Mouse (Mus musculus): Measurements from ENCODE around the gene B4galnt4. TPM values are rescaled to one million over a fixed set of nuclear protein-coding genes. Genes with fewer than 3 reads are reported as not detected.

B4galnt4 gene
- total RNA-seq, 2 experiments from 2014 or later, result 0.08 TPM; not detected in 1

DNA sequence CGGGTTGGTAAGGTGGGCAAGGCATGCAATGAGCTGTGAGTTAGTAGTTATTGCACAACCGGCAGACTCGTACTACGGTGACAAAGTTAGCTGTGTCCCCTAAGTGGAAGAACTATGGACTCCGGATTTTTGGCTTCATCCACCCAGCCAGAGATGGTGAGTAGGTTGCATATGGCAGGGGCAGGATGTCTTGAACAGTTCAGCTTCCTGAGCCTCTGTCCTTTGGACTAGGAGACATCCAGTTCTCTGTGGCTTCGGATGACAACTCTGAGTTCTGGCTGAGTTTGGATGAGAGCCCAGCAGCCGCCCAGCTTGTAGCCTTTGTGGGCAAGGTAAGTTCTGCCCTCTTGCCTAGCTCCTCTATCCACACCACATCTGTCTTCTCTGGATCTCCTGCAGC is 3.7 kb downstream of the B4galnt4 start:
- DNase-seq (ENCODE audit: low spot score), result no peak
- intact Hi-C loops (cut with DNase I), result no loop called here

GRCm38 (mm10) chr7:141068351-141068750 is 7.4 kb downstream of the B4galnt4 start:
- intact Hi-C loops (cut with DNase I), result no loop called here
- no peak for DNase-seq (ENCODE audit: low spot score)

DNA sequence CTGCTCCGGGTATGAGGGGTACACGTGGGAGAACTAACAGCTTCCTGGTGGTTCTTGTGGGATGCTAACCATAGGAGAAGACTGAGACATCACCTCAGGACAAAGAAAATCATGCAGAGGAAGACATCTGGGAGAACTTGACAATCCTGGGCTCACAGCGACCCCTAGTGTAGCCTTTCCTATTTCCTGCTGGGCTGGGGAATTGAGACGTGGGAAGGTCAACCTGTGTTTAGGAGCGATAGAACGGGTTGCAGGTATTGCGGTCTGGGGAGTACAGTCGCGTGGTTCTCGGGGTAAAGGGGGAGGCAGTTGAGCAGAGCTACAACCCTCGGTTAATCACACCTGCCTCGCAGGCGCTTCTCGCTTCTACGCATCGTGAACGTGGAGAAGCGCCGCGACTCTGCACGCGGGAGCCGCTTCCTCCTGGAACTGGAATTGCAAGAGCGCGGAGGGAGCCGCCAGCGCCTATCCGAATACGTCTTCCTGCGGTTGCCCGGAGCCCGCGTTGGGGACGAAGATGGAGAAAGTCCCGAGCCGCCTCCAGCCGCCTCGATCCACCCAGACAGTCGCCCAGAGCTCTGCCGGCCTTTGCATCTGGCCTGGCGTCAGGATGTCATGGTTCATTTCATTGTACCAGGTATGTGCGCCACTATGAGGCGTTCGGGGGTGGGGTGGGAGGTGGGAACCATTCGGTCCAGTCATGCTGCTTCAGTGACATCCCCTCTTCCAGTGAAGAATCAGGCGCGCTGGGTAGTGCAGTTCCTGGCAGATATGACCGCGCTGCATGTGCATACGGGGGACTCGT is 9.4 kb downstream of the B4galnt4 start:
- DNase-seq (ENCODE audit: low spot score), result no peak
- intact Hi-C loops (cut with DNase I), result loop anchor here (1.0 kb wide), 2 partner anchors 106 to 160 kb away; no protein-coding TSS in a partner anchor

DNA sequence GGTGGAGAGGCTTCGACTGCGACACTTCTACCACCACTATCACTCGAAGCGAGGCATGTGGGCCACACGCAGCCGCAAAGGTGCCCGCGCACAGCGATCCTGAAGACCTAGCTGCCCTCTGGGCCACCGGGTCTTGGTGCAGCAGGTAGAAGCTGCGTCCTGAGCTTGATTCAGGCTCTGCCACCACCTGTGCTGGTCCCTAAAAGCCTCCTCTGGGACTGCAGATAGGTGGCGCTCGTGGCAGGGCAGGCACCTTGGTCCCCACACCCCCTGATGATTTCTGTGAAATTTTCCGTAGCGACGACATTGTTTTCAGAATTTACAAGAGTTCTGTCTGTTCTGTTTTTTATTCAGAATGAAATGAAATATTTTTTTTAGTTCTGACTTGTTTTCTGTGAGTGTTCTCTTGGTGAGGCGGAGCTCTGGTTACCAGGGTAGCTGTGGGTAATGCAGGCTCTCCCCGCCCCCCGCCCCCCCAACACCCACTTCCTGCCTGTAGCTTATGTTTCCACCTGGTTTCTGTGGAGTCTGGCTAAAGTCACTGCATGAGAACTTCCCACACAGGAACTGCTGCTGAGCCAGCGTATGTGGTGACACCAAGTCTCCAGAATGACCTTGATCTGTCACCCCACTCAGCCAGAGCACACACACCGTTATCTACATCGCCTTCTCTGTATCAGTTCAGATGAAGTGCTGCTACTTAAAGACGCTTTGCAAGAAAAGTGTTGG is 11.3 kb downstream of the B4galnt4 start:
- intact Hi-C loops (cut with DNase I), result no loop called here
- DNase-seq (ENCODE audit: low spot score), result no peak

DNA sequence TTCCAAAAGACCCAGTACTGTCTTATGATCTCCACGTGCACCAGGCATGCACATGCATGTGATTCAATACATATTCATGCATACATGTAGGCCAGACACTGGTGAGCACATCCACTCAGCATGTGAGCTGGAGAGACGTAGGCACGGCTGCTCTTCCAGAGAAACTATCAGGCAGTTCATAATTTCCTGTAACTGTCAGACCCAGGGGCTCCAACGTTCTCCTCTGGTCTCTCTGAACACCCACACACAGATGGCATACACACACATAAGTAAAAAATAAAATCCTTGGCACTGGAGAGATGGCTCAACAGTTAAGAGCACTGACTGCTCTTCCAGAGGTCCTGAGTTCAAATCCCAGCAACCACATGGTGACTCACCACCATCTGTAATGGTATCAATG is 12.9 kb downstream of the B4galnt4 start:
- intact Hi-C loops (cut with DNase I), result no loop called here
- no peak for DNase-seq (ENCODE audit: low spot score)

GRCm38 (mm10) chr7:141077841-141078240 is 16.9 kb downstream of the B4galnt4 start, which contains the start of gene Pkp3:
Gene Pkp3 (plus strand): TSS chr7:141078218.
- no peak for DNase-seq (ENCODE audit: low spot score)
- intact Hi-C loops (cut with DNase I), result no loop called here

DNA sequence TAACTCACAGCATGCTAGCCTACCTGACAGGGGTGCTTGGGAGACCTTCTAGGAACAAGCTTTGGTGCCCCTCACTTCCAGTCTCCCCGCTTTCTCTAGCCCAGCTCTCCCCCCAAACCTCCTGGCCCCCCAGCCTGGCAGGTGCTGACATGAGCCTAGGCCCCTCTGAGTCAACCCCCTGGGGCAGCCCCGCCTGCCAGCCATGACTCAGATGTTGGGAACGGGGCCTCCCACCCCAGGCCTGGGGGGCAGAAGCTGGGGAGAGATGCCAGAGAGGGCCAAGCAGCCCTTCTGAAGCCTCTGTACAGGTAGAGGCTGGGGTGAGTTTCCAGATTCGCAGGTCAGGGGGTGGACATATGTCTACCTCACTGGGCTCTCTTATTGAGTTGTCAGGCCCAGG is 18.0 kb downstream of the B4galnt4 start:
- no peak for DNase-seq (ENCODE audit: low spot score)
- intact Hi-C loops (cut with DNase I), result no loop called here

DNA sequence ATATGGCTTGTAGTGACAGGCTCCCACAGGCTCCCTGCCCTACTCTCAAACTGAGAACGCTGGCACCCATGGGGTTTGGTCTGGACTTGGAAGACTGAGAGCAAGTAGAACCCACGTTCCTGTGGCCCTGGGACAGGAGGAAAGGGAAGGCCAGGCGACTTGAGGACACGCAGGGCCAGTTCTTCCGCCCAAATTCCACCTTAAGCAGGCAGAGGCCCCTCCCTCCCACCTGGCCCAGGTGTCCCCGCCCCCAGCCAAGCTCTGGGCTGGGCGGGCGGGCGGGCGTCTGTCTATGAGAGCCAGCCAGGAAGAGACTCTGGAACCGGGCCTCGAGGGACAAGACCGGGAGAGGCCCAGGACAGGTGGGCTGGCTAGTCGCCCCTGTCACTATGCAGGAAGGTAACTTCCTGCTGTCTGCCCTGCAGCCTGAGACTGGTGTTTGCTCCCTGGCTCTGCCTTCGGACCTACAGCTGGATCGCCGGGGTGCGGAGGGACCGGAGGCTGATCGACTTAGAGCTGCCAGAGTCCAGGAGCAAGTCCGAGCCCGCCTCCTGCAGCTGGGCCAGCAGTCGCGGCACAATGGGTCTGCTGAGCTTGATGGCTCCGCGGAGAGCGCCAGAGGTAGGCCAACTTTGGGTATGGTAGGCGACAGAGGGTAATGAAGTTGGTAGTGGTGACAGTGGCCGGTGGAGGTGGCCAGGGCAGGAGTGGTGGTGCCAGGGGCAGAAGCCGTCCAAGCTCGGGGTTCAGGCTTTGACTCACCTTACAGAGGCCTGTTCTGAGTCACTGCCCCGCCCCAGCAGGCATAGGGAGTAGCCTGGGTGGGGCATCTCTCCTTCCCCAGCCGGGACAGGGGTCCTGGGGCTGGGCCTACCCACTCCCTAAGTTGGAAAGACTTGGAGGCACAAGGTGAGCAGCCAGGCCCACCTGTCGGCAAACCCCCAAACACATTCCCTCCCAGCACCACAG is 18.9 kb downstream of the B4galnt4 start:
- intact Hi-C loops (cut with DNase I), result no loop called here
- DNase-seq (ENCODE audit: low spot score), result no peak

DNA sequence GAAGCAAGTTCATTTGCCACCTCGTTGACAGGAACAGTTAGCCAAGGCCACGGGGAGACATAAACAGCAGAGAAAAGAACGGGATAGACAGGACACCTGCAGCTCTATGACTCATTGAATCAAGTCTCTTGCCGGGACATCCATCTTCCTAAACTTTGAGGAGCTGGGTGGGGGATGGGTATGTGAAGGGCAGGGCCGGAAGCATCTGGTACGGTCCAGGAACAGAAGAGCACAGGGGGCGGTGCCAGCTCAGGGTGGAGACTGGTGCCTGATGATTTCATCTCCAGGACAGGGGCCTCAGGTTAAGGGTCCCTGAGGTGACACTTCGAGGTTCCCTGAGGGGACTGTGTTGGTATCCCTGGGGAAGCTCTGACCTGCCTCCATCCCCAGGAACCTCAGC is 27.0 kb downstream of the B4galnt4 start:
- intact Hi-C loops (cut with DNase I), result no loop called here
- DNase-seq (ENCODE audit: low spot score), result no peak

DNA sequence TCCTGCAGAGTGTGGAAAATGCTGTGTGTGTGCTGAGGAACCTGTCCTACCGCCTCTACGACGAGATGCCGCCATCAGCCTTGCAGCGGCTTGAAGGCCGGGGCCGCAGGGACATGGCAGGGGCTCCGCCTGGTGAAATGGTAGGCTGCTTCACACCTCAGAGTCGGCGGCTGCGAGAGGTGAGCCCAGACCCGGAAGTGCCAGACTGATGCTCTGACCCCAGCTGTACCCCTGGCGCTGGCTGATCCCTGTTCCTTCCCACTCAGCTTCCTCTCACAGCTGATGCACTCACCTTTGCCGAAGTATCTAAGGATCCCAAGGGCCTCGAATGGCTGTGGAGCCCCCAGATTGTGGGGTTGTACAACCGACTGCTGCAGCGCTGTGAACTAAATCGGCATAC is 27.6 kb downstream of the B4galnt4 start:
- intact Hi-C loops (cut with DNase I), result no loop called here

GRCm38 (mm10) chr7:141090228-141090627 is 29.3 kb downstream of the B4galnt4 start:
- no peak for DNase-seq (ENCODE audit: low spot score)
- intact Hi-C loops (cut with DNase I), result loop anchor here (10.0 kb wide), 1 partner anchor 275 kb away; no protein-coding TSS in a partner anchor

More for the DNA sequence above, 27.6 kb downstream of the B4galnt4 start:
- DNase-seq (ENCODE audit: low spot score), result no peak

GRCm38 (mm10) chr7:141092051-141092735 is 31.3 kb downstream of the B4galnt4 start:
- intact Hi-C loops (cut with DNase I), result loop anchor here (1.0 to 10.0 kb wide), 3 partner anchors 39 to 273 kb away; no protein-coding TSS in a partner anchor

GRCm38 (mm10) chr7:141093950-141094349 is 33.0 kb downstream of the B4galnt4 start:
- intact Hi-C loops (cut with DNase I), result loop anchor here (2.0 to 10.0 kb wide), 2 partner anchors 37 to 271 kb away; no protein-coding TSS in a partner anchor

More at GRCm38 (mm10) chr7:141092051-141092735, 31.3 kb downstream of the B4galnt4 start:
- peak; percentile 70 for DNase-seq (ENCODE audit: low spot score)

GRCm38 (mm10) chr7:141094487-141095205 is 33.7 kb downstream of the B4galnt4 start:
- DNase-seq (ENCODE audit: low spot score), result no peak
- intact Hi-C loops (cut with DNase I), result loop anchor here (10.0 kb wide), 1 partner anchor 270 kb away; no protein-coding TSS in a partner anchor

More at GRCm38 (mm10) chr7:141093950-141094349, 33.0 kb downstream of the B4galnt4 start:
- no peak for DNase-seq (ENCODE audit: low spot score)

DNA sequence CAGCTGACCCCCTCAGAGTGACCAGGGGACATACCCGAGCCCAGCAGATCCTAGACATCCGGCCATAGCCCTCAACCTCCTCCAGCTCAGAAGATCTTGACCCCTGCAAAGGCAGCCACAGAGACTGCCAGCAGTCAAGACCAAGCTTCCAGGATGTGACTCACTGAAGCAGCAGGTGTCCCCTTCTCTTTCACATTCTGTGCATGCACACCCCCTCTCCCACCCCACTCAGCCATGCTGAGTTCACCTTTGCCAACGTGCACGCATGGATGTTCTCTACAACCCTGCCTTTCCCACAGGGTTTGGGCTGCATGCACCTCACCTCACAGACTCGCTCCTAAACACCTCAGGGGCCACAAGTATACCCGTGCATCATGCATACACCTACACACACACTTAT is 35.1 kb downstream of the B4galnt4 start:
- DNase-seq (ENCODE audit: low spot score), result no peak
- intact Hi-C loops (cut with DNase I), result loop anchor here (10.0 kb wide), 1 partner anchor 269 kb away; no protein-coding TSS in a partner anchor

- intact Hi-C loops (cut with DNase I), result loop anchor here (10.0 kb wide), 1 partner anchor 268 kb away; no protein-coding TSS in a partner anchor
- DNase-seq (ENCODE audit: low spot score), result peak; percentile 78
Observed at GRCm38 (mm10) chr7:141096649-141097056, 35.7 kb downstream of the B4galnt4 start.

DNA sequence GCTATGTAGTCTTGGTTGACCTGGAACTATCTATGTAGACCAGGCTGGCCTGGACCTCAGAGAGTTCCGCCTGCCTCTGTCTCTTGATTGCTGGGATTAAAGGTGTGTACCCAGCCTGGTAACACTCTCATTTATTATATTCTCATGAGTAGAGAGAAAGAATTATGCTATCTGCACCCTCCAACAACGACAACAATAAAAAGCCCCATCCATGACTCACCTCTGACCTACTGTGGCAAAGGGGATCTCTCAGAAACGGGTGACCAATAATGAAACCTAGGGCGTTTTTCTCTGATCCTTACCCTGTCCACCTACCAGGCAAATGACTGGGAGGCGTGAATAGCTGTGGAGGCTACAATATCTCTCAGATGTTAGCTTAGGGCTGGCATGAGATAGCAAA is 36.3 kb downstream of the B4galnt4 start:
- intact Hi-C loops (cut with DNase I), result loop anchor here (10.0 kb wide), 1 partner anchor 268 kb away; no protein-coding TSS in a partner anchor
- no peak for DNase-seq (ENCODE audit: low spot score)

Measured in heart, postnatal 25 days (tissue).